Mouse (Mus musculus) lung, embryonic 14.5 days (tissue): Measurements from ENCODE around the gene Plpp3. TPM values are rescaled to one million over a fixed set of nuclear protein-coding genes. Genes with fewer than 3 reads are reported as not detected.

Source experiments
- ATAC-seq: fragments of 200-750 bp; cut with Nextera tagmentation; 2 replicates; pipeline ENCODE4 v1.8.0; 2017; ENCODE audit warnings: mild to moderate bottlenecking, moderate TSS enrichment, moderate library complexity; ENCODE audit not compliant: insufficient read depth
- DNase-seq: peaks from one replicate; pipeline ENCODE4 v3.0.0-alpha.2; 2015
- H3K27ac ChIP-seq: fragments of 300-500 bp; sonication (generic); 2 replicates; pipeline ENCODE4 v1.5.1; 2014; ENCODE audit warnings: low read depth, mild to moderate bottlenecking, moderate library complexity
- H3K27me3 ChIP-seq: fragments of 300-500 bp; sonication (generic); 2 replicates; pipeline ENCODE4 v1.6.1; 2014; ENCODE audit warnings: low read length, control low read depth; ENCODE audit not compliant: insufficient read depth
- H3K36me3 ChIP-seq: fragments of 300-500 bp; sonication (generic); 2 replicates; pipeline ENCODE4 v1.6.1; 2014; ENCODE audit warnings: control low read depth; ENCODE audit not compliant: insufficient read depth
- H3K4me1 ChIP-seq: fragments of 300-500 bp; sonication (generic); 2 replicates; pipeline ENCODE4 v1.6.1; 2014; ENCODE audit warnings: antibody characterized with exemption, control low read depth; ENCODE audit not compliant: insufficient read depth
- H3K4me2 ChIP-seq: fragments of 300-500 bp; sonication (generic); 2 replicates; pipeline ENCODE4 v1.6.1; 2014; ENCODE audit warnings: mild to moderate bottlenecking
- H3K4me3 ChIP-seq: fragments of 300-500 bp; sonication (generic); 2 replicates; pipeline ENCODE4 v1.5.1; 2014; ENCODE audit warnings: low read depth, low read length
- H3K9ac ChIP-seq: fragments of 300-500 bp; sonication (generic); 2 replicates; pipeline ENCODE4 v1.6.1; 2014
- H3K9me3 ChIP-seq: fragments of 300-500 bp; sonication (generic); 2 replicates; pipeline ENCODE4 v1.6.1; 2016; ENCODE audit warnings: low read depth, low read length, control low read depth
- CTCF ChIP-seq: IDR thresholded peaks from 2 replicates; pipeline ENCODE4 v1.5.1; 2016; ENCODE audit warnings: antibody characterized with exemption, low read depth
- WGBS: fragments of 180-500 bp; shearing (Covaris S2); extraction: QIAGEN DNeasy Blood & Tissue Kit; methylation state at CpG from one replicate; pipeline ENCODE4 v1.1.7; 2014; 5-methylcytosine and 5-hydroxymethylcytosine counted together
- polyA plus RNA-seq: library from polyadenylated mRNA; unstranded; fragments of >200 nt; fragmentation: Nextera tagmentation; extraction: Ambion mirVana; gene quantifications from 2 replicates; pipeline ENCODE4 v1.2.1, GENCODE M21; 2014

Gene Plpp3
- polyA plus RNA-seq, 1 experiment from 2014 or later: 64.8 TPM

DNA sequence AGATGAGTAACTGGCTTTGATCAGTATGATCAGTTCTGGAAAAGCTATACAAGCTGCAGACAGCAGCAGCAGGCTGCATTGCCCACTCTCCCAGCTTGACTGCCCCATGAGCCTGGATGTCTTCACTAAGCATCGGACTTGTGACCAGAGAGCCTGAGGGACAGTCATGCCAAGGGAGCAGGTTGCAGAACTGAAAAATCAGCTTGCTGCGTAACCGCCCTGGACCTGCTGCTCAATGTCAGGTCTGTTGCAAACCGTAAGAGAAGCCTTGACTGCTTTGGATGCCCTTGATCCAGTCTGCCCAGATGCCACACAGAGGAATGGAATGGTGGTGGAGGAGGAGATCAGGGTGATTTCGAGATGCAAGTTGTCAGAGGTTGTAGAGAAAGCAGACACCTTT, 41.5 kb downstream of the Plpp3 start:
- Histone ChIP-seq H3K9me3 (no peaks in the 10 kb centered on the region), H3K4me3 (no peak overlapping the region), H3K27ac (no peak overlapping the region), H3K4me1 (peaks cover 6% of the 10 kb centered on the region; the same call in 1 of the 2 replicates), H3K27me3 (no peaks in the 10 kb centered on the region), H3K36me3 (peaks cover 45% of the 10 kb centered on the region), H3K9ac (no peak overlapping the region), H3K4me2 (no peak overlapping the region)
- 91% methylated on average over 5 of the region's 5 CpGs for WGBS
- no peak for ATAC-seq
- no peak for TF ChIP-seq CTCF
- no peak for DNase-seq

DNA sequence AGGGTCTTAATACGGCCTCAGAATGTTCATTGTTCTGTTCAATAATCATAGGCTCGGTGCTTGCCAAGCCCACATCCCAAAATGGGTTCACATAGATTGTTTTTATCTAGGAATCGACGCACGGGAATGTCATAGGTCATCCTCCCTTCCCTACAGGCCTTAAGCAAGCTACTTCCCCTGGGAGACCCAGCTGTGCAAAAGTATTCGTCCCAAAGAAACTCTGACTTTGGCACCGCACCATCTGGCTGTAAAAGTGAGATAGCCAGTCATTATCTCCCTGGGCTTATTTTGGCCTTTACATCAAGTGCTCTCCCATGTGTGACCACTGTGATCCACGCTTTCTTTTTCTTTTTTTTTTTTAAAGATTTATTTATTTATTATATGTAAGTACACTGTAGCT, 42.2 kb downstream of the Plpp3 start:
- H3K27ac ChIP-seq: no peak overlapping the region
- H3K4me1 ChIP-seq: peaks cover 7% of the 10 kb centered on the region; the same call in 1 of the 2 replicates
- DNase-seq: no peak
- no peak overlapping the region for H3K4me2 ChIP-seq
- H3K4me3 ChIP-seq: no peak overlapping the region
- WGBS: 69% methylated on average over 8 of the region's 8 CpGs
- ATAC-seq: no peak
- TF ChIP-seq CTCF: no peak
- no peak overlapping the region for H3K9ac ChIP-seq
- peaks cover 45% of the 10 kb centered on the region for H3K36me3 ChIP-seq
- no peaks in the 10 kb centered on the region for H3K27me3 ChIP-seq
- no peaks in the 10 kb centered on the region for H3K9me3 ChIP-seq

DNA sequence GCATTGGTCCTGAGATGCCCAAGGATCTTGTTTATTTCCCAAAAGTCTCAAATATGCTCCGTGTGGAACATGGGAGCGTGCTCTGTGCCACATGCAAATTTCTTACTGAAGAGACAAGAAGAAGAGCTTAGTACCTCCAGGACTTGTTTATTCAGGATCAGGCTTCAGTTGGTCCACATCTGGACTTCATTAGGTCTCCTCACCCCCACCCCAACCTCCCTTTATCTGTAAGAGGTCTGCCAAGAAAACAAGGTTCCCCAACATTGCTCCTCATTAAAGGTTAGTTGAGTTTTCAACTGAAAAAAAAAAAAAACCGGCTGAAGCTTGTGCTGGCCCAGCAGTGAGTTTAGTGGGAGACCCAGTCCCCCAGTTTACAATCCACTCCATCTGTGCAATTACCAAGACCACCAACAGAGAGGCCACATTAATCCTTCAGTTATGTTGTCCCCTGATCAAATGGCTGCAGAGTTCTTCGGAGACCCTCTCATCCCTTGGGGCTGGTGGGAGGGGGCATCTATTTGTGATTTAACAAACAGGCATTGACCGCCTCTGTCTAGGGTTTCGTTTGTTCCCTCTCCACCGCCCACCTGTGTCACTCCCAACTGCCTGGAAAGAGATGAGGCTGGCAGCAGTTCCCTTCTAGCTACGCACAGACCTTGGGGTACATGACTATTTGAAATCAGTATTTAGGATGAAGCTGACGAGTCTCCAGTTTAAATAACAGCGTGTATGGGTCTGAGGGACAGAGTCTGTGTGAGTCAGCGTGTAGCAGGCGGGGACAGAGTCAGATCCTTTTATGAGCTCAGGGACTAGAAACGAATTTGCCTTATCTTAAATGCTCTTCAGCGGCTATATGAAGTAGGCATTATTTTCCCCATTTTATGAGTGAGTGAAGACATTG, 43.7 kb downstream of the Plpp3 start:
- Histone ChIP-seq H3K4me3 (no peak overlapping the region), H3K4me2 (no peak overlapping the region), H3K4me1 (peaks cover 22% of the 10 kb centered on the region), H3K27ac (no peak overlapping the region), H3K9ac (no peak overlapping the region), H3K27me3 (no peaks in the 10 kb centered on the region), H3K36me3 (peaks cover 36% of the 10 kb centered on the region), H3K9me3 (no peaks in the 10 kb centered on the region)
- DNase-seq: no peak
- 38% methylated on average over 14 of the region's 14 CpGs for WGBS
- TF ChIP-seq CTCF: no peak
- no peak for ATAC-seq

DNA sequence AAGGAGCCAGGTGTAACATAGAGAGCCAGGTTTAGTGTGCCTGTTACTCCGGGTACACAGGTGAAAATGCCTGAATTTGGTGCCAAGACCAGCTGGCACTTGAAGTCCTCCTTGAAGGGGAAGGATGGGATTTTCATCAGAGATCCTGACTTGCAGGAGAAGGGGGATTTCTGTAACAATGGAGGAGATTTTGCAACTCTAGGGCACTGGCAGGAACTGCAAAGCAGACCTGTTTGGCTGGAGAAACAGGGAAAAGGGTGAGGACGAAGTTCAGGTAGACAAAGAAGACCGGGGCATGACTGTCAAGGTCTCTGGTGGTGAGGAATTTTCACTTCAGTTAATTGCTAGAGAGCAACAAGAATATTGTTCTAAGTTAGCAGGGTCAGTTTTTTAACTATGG, 45.3 kb downstream of the Plpp3 start:
- Histone ChIP-seq H3K27me3 (no peaks in the 10 kb centered on the region), H3K4me3 (no peak overlapping the region), H3K9ac (no peak overlapping the region), H3K36me3 (peaks cover 21% of the 10 kb centered on the region), H3K4me1 (peaks cover 36% of the 10 kb centered on the region), H3K4me2 (no peak overlapping the region), H3K9me3 (no peaks in the 10 kb centered on the region), H3K27ac (no peak overlapping the region)
- ATAC-seq (no peak), DNase-seq (no peak)
- WGBS: 85% methylated on average over 3 of the region's 3 CpGs
- TF ChIP-seq CTCF: no peak

DNA sequence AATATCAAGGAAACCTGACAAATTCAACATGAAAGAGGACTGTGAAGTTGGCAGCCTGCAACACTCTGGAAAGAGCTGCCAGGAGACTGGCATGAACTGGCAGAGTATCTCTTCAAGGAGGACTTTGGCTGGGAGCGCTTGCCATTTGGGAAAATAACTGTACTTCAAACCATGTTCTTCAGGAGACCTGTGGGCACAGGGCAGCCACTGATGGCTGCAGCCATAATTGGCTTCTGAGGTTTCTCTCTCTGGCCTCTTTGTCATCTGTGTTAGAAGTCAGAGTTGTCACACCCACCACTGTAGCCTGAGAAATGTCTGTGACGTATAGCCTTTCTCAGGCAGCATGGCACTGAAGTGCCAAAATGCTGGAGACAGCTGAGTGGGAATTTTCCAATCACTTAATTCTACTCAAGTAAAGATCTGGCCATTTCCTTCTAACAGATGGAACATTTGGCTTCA, 46.2 kb downstream of the Plpp3 start:
- WGBS: 86% methylated on average over 2 of the region's 2 CpGs
- Histone ChIP-seq H3K4me3 (no peak overlapping the region), H3K27ac (no peak overlapping the region), H3K9me3 (no peaks in the 10 kb centered on the region), H3K9ac (no peak overlapping the region), H3K4me2 (no peak overlapping the region), H3K4me1 (peaks cover 36% of the 10 kb centered on the region), H3K36me3 (peaks cover 16% of the 10 kb centered on the region; the same call in 1 of the 2 replicates), H3K27me3 (no peaks in the 10 kb centered on the region)
- DNase-seq (no peak), ATAC-seq (no peak)
- no peak for TF ChIP-seq CTCF

DNA sequence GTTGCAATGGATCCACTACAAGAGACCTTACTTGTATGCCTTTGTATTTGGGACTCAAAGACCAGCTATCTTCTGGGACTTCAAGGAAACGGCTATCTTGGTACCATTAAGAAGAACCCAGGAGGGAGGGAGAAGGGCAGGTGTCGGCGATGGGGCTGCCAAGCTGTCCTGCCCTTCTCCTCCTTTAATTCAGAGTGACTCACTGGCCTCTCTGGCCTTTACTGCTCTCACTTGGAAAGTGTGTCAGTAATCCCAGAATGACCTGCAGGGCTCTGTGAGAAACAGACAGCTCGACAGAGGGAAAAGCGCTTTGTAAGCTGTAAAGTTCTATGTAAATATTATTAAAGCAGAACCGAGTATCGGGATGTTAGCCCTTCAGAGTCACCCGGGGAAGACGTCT, 46.9 kb downstream of the Plpp3 start:
- no peaks in the 10 kb centered on the region for H3K9me3 ChIP-seq
- TF ChIP-seq CTCF: no peak
- peaks cover 36% of the 10 kb centered on the region for H3K4me1 ChIP-seq
- 16% methylated on average over 9 of the region's 9 CpGs for WGBS
- H3K4me3 ChIP-seq: no peak overlapping the region
- H3K27ac ChIP-seq: no peak overlapping the region
- DNase-seq (peak; percentile 50), ATAC-seq (no peak)
- no peak overlapping the region for H3K4me2 ChIP-seq
- no peaks in the 10 kb centered on the region for H3K27me3 ChIP-seq
- peaks cover 16% of the 10 kb centered on the region for H3K36me3 ChIP-seq
- H3K9ac ChIP-seq: no peak overlapping the region

DNA sequence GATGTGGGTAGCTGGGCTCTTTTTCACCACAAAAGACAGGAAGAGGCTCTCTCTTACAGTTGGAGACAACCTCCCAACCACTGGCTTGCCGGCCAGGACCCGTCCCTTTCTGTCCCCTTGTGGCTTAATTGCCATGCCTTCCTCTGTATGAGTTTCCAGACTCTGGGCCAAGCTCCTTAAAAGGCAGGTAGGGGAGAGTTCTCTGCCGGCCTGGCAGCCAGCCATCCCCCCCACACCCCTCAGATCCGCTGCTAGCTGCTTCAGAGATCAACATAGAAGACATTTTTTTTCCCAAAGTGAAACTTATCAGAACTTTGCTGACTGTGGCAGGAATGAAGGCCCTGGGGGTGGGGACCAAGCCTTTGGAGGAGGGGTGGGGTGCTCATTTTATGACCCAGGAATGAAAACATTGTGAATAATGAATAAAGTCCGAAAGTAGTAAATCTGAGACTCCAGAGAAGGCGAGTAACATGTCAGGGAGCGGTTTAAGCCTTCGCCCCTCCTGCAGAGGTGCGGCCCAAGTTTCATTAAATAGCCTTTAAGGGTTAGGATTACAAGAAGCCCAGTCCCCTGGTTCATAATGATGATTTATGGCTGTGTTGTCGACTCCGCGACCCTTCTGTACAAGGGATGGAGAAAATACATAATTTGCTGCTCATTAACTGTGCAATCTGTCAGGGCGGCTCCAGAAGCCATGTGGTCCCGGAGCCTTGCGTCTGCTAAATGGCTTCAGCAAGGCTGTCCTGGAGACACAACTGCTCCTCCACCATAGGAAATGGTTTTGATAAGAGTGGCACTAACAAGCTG, 48.1 kb downstream of the Plpp3 start:
- Histone ChIP-seq H3K9ac (no peak overlapping the region), H3K27me3 (no peaks in the 10 kb centered on the region), H3K27ac (peak overlapping the region; percentile 56; the same call in 1 of the 2 replicates), H3K36me3 (peaks cover 22% of the 10 kb centered on the region), H3K4me2 (peak overlapping the region; percentile 4; the same call in 1 of the 2 replicates), H3K4me3 (no peak overlapping the region), H3K4me1 (peaks cover 36% of the 10 kb centered on the region), H3K9me3 (no peaks in the 10 kb centered on the region)
- TF ChIP-seq CTCF: no peak
- 30% methylated on average over 15 of the region's 15 CpGs for WGBS
- DNase-seq (peak; percentile 74), ATAC-seq (peak; percentile 47; the same call in 1 of the 2 replicates)
